Mouse (Mus musculus): Measurements from ENCODE around the gene Cyp2s1. TPM values are rescaled to one million over a fixed set of nuclear protein-coding genes. Genes with fewer than 3 reads are reported as not detected.

Cyp2s1 gene
- total and polyA plus RNA-seq, 3 experiments: not detected

GRCm38 (mm10) chr7:25803460-25803859, 13.3 kb downstream of the Cyp2s1 start:
- no peak overlapping the region for H3K4me3 ChIP-seq (ENCODE audit: control insufficient read depth in 1 of 2, insufficient read depth in 1 of 2, low read depth in 2 of 2, low read length in 2 of 2)
- H3K79me2 ChIP-seq (ENCODE audit: control insufficient read depth, insufficient read depth, low read length, poor library complexity): no peaks in the 10 kb centered on the region
- H3K9me3 ChIP-seq (replicated peaks; ENCODE audit: insufficient read depth, low read length): no peaks in the 10 kb centered on the region
- no peak for TF ChIP-seq KAT2A (conservative IDR thresholded peaks at IDR 0.05; ENCODE audit: low read depth, low read length)
- no peak for TF ChIP-seq EP300 (IDR thresholded peaks at IDR 0.05; ENCODE audit: low read depth in 1 of 2, low read length in 2 of 2)
- no peak for TF ChIP-seq UBTF (IDR thresholded peaks at IDR 0.05; ENCODE audit: borderline replicate concordance, insufficient read depth, low read depth, low read length)
- TF ChIP-seq MAX (IDR thresholded peaks at IDR 0.05; ENCODE audit: low read length): no peak
- TF ChIP-seq MYB (IDR thresholded peaks at IDR 0.05; ENCODE audit: low read depth, low read length): no peak
- no peak for TF ChIP-seq TBP (IDR thresholded peaks at IDR 0.05; ENCODE audit: low read depth, low read length)
- TF ChIP-seq SIN3A (IDR thresholded peaks at IDR 0.05; ENCODE audit: low read length): no peak
- TF ChIP-seq NELFE (IDR thresholded peaks at IDR 0.05; ENCODE audit: low read depth, low read length): no peak
- TF ChIP-seq E2F4 (IDR thresholded peaks at IDR 0.05; ENCODE audit: borderline replicate concordance, low read depth, low read length): no peak
- TF ChIP-seq MAZ (IDR thresholded peaks at IDR 0.05; ENCODE audit: low read depth, low read length): no peak
- TF ChIP-seq CHD2 (IDR thresholded peaks at IDR 0.05; ENCODE audit: low read length): no peak
- TF ChIP-seq POLR2AphosphoS5 (IDR thresholded peaks at IDR 0.05; ENCODE audit: borderline replicate concordance, low read depth, low read length): no peak
- no peak for TF ChIP-seq GABPA (IDR thresholded peaks at IDR 0.05; ENCODE audit: low read depth, low read length)
- no peak for TF ChIP-seq ZMIZ1 (IDR thresholded peaks at IDR 0.05; ENCODE audit: low read depth, low read length)
- no peak for TF ChIP-seq USF1 (IDR thresholded peaks at IDR 0.05; ENCODE audit: low read depth, low read length)
- TF ChIP-seq MEF2A (IDR thresholded peaks at IDR 0.05; ENCODE audit: extremely low read depth, insufficient replicate concordance, low read depth, low read length, poor library complexity, severe bottlenecking): no peak
- TF ChIP-seq HCFC1 (IDR thresholded peaks at IDR 0.05; ENCODE audit: low read depth, low read length): no peak
- no peak for TF ChIP-seq BHLHE40 (IDR thresholded peaks at IDR 0.05; ENCODE audit: borderline replicate concordance, low read depth, low read length)
- no peaks in the 10 kb centered on the region for H3K27me3 ChIP-seq (ENCODE audit: control insufficient read depth in 1 of 2, insufficient read depth in 2 of 2, low read length in 2 of 2)
- no peaks in the 10 kb centered on the region for H3K4me1 ChIP-seq (ENCODE audit: control insufficient read depth in 1 of 2, insufficient read depth in 2 of 2, low read length in 2 of 2)
- H3K9ac ChIP-seq (ENCODE audit: control insufficient read depth, low read depth, low read length, poor library complexity, severe bottlenecking): no peak overlapping the region
- no peak for DNase-seq (ENCODE audit: low read depth, low spot score)
- no peak overlapping the region for H3K27ac ChIP-seq (ENCODE audit: control insufficient read depth, low read depth, low read length)
- no peaks in the 10 kb centered on the region for H3K36me3 ChIP-seq (ENCODE audit: control insufficient read depth in 1 of 2, insufficient read depth in 2 of 2, low read length in 2 of 2)

GRCm38 (mm10) chr7:25802241-25803125, 14.2 kb downstream of the Cyp2s1 start:
- Histone ChIP-seq H3K4me3 (ENCODE audit: control insufficient read depth in 1 of 2, insufficient read depth in 1 of 2, low read depth in 2 of 2, low read length in 2 of 2) (no peak overlapping the region), H3K9ac (ENCODE audit: control insufficient read depth, low read depth, low read length, poor library complexity, severe bottlenecking) (no peak overlapping the region), H3K4me1 (ENCODE audit: control insufficient read depth in 1 of 2, insufficient read depth in 2 of 2, low read length in 2 of 2) (no peaks in the 10 kb centered on the region), H3K27me3 (ENCODE audit: control insufficient read depth in 1 of 2, insufficient read depth in 2 of 2, low read length in 2 of 2) (no peaks in the 10 kb centered on the region), H3K27ac (ENCODE audit: control insufficient read depth, low read depth, low read length) (no peak overlapping the region), H3K9me3 (replicated peaks; ENCODE audit: insufficient read depth, low read length) (no peaks in the 10 kb centered on the region), H3K79me2 (ENCODE audit: control insufficient read depth, insufficient read depth, low read length, poor library complexity) (no peaks in the 10 kb centered on the region), H3K36me3 (ENCODE audit: control insufficient read depth in 1 of 2, insufficient read depth in 2 of 2, low read length in 2 of 2) (no peaks in the 10 kb centered on the region)
- TF ChIP-seq ZKSCAN1 (IDR thresholded peaks at IDR 0.05; ENCODE audit: low read depth, low read length): no peak
- no peak for TF ChIP-seq TAL1 (IDR thresholded peaks at IDR 0.05; ENCODE audit: low read length)
- DNase-seq (ENCODE audit: low read depth, low spot score): no peak
